Mouse (Mus musculus) kidney, adult 8-10 months (tissue): Measurements from ENCODE around the gene Prkcsh.

Experiments
- DNase-seq, 2 experiments: peaks; one replicate each; pipeline ENCODE4 v3.0.0; 2022

The Prkcsh gene

DNA sequence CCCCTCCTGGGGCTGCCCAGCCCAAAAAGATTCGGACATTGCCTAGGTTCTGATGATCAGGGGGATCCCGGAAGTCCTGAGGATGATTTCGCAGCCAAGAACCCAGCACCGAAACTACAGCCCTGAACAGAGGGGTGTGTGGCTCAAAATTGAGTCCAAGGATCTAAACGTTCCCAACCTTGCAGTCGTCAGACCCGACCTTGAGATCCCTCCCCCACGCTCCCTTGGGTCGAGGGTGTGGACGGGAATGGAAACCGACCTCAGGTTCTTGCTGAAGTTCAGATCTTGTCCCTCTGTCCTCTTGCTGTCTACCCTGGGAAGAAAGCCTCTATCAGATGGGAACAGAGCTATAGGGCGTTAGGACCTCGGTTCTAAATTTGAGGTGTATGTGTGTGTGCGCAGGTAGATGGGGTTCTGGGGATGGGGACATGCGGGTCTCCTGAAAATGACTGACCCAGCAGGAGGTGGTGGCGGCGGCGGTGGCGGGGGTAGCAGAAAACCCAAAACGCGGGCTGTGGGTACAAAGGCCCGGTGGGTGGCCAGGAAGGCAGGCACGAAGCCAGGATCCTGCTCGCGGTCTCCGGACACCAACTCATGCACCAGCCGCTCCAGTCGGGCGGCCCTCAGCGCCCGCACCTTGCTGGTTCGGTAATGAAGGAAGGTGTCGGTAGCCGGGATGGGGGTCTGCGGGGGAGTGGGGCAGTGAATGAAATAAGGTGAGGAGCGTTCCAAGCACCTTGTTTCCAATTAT lies 14.8 kb upstream of the Prkcsh start:
- peak in 1 of 2 experiments; percentile 18 for DNase-seq

DNA sequence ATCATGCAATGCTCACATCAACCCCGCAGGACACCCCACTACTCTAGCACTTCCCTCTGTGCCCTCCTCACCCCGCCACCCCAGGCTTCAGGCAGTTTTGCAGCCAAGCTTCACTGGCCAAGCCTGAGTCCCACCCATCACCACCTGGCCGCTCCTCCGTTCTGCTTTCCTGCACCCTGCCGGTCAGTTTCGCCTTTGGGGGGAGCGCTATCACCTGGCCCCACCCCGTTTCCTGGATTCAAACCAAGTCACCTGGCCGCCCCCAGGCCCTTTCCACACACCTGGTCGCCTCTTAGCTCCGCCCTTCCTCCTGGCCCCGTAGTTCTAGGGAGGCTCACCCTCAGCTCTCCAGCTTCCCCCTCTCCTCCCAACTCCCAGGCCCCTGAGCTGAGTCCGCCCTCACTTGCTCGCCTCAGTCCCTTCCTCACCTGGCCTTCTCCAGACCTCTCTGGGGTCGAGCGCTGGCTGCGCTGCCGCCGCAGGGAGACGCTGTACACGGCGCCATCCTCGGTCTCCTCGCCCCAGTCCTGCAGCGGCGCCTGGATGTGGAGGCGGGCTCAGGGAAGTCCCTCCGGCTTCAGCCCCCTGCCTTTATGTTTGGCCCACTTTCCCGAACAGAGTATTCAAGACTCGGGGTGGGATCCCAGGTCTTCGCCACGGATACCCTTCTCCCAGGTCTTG lies 14.0 kb upstream of the Prkcsh start:
- peak; percentile 77 to 86 for DNase-seq

DNA sequence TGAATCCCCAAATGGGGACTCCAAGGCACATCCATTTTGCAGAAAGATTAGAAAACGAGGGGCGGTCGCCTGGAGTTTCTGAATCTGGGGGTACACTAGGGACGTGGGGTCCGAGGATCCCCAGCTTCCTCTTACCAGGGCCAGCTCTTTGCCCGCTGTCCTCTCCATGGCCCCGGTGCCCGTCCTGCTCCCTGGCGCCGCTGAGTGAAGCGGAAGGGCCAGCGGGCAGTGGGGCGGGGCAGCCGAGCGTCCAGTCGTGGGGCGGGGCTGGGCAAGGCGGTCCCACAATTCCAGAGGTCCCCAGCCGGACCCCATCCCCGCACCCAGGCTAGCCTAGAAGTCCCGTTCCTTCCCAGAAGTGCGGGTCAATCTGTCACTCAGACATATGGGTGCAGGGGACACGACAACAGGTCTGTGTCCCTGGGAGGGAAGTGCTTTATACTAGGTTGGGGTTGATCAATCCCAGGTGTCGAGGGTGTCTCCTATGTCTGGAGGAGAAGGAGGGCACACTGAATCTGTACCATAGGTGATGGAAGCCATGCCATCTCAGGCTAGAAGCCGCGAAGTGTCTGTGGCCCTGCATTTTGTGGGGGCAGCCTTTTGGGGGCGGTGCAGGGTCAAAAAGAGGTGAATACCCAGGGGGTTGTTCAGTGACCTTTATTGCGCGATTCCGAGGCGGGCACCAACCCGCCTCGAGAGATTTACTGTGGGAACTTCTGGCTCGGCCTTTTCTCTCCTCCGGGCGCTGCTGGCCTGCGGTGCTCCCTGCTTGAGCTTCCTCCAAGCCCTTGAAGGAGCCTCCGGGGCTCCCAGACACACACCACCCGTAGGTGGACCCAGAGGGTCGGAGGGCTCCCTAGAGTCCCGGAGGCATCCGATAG lies 13.1 kb upstream of the Prkcsh start, which contains the start of gene Rgl3:
Rgl3 (minus strand) TSS at position 217 of the 881 bp plus-strand sequence.
- DNase-seq: peak; percentile 77 to 83

DNA sequence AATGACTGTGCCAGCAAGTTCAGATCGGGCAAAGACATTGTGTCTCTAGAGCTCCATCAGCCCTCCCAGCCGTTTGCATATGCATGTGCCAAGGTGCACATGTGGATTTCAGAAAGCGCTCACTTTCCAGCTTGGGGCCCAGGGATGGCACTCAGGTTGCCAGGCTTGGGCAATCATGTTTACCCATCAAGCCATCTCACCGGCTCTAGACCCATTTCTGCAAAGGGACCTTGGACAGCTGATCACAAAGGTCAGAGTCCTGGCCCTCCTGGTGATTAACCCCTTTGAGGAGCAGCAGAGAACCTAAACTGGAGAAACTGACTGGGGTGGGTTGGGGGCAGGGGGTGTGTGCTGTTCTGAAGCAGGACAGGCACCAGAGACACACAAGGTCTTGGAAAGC lies 10.4 kb upstream of the Prkcsh start:
- DNase-seq: peak in 1 of 2 experiments; percentile 36

DNA sequence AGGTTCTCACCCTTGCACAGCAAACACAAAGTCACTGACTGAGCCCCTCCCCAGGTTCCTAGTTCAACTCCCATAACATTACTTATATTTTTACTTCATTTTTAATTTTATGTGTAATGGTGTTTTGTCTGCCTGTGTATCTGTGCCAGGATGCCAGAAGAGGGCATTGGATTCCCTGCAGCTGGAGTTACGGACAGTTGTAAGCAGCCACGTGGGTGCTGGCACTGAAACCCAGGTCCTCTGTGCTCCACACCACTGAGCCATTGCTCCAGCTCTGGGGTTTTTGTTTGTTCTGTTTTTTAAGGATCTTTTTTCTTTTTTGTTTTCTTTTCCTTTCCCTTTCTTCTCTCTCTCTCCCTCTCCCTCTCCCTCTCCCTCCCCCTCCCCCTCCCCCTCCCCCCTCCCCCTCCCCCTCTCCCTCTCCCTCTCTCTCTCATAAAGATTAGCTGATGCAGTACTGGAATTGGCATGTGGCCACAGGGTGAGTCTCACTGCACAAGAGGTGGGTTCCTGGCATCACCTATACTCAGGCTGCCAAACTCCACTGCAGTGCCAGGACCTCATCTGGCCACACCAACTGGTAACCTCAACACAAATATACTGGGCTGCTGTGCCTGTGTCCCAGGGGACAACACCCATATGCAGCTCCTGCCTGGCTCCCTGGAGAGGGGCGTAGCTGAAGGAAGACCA lies 6.3 kb upstream of the Prkcsh start:
- DNase-seq: no peak

DNA sequence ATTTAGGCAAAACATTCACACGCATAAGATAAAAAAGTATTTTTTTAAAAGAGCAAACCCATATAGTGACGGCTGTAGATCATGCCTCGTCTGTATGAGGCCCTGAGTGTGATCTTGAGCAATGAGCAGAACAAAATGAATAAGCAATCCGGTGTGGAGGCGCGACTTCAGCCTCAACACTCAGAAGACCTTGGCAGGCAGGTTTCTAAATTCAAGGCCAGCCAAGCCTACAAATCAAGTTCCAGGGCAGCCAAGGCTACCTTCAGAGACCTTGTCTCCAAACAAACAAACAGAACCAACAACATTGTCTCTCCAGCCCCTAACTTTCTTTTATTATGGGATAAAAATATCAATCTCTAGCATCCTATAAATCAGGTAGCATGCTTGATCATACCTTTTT lies 2.3 kb upstream of the Prkcsh start:
- DNase-seq: no peak

DNA sequence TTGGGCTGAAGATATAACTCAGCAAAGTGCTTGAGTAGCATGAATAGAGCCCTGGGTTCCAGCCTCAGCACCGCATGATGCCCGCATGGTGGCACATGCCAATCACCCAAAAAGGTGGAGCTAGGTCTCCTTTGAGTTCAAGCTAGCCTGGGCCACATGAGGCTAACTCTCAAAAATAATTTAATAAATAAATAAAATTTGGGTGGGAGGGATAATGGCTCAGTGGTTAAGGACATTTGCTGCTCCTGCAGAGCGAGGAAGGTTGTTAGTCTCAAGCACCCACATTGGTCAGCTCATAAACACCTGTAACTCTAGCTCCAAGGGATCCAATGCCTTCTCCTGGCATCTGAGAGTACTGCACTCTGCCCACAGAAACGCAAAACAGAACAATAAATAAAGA lies 973 bp upstream of the Prkcsh start:
- DNase-seq: no peak

DNA sequence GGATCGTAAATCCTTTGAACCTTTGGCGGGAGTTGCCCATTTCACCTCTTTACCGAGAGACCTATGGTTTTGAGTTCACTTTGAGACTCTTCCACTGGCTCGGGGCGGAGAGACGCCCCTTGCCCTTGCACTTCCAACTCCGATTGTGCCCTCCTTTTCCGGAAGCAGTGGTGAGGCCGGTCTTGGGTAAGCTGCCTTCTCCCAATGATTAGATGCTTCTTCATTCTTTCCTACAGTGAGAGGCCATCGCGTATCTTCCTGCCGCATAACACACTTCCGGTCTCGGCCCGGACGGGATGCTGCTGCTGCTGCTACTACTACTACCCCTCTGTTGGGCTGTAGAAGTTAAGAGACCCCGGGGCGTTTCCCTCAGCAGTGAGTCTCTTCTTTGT lies 553 bp downstream of the Prkcsh start:
- no peak for DNase-seq

DNA sequence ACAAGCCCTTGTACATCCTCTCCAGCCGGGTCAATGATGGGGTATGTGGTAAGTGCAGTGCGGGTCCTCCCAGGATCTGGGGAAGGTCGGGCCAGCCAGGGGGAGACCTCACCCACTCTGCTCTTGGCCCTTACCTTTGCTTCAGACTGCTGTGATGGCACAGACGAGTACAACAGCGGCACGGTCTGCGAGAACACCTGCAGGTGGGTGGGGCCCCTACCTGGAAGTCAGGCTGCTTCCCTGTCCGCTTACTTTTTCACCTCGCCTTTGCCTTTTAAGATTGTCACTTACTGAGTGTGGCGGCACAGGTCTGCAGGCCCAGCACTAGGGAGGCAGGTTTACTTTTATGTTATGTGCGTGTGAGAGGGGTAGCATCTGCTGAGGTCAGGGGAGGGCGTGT lies 1.9 kb downstream of the Prkcsh start:
- DNase-seq: no peak

DNA sequence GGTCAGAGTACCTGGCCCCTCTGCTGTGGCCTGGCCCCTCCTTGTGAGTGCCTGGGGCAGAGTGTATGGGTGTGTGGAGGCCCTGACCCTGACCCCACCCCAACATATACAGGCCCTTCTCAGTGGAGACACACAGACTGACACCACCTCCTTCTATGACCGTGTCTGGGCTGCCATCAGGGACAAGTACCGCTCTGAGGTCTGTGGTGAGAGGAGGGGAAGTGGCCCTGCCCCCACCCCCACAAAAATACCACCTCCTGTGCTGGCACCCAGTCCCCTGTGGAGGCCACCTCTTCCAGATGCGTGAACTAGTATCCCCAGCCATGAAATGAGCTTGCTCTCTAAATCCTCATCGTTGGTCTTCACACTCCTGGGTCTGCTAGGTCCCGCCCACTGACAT lies 8.4 kb downstream of the Prkcsh start:
- no peak for DNase-seq

DNA sequence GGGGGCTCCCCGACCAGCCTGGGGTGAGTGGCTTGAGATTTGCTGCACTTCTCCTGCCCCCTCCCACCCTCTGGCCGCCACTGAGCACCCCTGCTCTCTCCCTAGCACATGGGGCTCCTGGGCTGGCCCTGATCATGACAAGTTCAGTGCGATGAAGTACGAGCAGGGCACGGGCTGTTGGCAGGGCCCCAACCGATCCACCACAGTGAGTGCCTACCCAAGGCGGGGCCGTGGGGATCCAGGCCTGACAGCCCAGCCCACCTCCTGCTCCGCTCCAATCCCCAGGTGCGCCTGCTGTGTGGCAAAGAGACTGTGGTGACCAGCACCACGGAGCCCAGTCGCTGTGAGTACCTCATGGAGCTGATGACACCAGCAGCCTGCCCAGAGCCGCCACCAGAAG lies 10.1 kb downstream of the Prkcsh start:
- no peak for DNase-seq

DNA sequence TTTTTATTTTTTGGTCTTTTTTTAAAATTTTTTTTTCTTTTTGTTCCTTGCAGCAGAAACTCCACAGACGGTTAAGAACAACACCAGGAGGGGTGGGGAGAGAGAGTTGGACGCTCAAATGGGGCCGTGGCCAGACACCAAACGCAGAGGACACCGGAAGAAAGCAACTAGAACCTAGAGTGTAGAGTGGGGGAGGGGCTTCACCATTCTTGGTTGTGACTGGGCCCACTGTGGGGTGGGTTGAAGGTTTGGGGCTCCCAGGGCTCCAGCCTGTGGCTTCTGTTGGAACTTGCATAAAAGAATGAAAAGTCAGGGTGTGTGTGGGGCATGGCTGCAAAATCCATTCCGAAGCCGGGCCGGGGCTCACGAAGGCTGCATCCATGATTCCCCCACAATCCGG lies 13.6 kb downstream of the Prkcsh start:
- no peak for DNase-seq

DNA sequence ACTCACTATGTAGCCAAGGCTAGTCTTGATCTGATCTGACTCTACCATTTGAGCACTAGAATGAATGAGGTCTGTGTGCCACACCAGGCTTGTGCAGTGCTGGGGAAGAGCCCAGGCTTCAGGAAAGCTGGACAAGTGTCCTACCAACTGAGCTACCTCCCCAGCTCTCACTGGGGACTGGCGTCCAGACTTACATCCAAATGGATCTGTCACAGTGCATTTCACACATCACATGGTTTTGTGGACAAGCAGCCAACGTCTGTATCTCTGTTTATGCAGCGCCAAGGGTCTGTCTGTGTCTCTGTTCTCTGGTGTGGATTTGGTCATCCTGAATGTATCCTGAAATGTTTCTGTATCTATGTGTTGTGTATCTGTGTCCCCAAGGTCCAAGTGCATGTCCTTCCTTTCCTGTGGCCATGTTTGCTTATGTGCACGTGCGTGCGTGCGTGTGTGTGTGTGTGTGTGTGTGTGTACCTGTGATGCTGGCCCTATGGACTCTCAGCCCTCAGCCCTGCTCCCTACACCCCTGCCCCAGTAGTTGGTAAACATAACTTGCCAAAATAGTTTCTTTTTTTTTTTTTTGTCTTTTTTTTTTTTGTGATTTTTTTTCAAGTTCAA lies 14.7 kb downstream of the Prkcsh start:
- no peak for DNase-seq

DNA sequence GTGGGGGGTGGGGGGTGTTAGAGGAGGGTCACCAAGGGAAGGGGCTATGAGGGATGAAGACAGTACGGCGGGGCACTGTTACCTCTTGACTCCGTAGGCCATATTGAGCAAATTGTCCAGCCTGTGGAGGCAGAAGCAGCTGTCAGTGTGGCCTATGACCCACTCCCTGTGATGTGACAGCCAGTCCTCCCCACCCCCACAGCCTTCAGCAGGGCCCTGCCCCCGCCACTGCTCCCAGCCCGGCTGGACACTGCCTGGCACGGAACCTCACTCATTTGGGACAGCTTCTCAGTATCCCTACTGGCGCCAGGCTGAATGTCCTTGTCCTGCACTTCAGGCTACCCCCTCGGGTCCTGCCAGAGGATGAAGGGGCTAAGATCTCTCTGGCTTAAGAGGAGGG lies 22.0 kb downstream of the Prkcsh start:
- no peak for DNase-seq

DNA sequence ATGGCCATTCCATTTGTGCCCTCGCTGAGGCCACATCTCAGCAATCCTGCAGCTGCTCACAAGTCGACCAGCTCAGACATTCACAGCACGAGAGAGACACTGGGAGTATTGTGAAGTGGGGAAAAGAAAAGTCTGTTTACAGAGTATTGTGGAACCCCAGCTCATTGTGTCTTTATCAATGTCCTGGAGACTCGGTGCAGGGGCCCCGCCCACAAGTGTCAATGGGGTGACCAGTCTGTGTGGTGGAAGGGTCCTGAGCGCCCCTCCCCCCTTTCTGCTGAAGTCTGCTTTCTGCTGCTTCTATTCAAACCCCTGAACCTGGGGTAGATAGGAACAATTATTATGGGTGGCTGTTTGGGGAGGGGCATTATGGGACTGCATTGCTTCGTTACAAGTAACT lies 25.9 kb downstream of the Prkcsh start:
- DNase-seq: no peak

DNA sequence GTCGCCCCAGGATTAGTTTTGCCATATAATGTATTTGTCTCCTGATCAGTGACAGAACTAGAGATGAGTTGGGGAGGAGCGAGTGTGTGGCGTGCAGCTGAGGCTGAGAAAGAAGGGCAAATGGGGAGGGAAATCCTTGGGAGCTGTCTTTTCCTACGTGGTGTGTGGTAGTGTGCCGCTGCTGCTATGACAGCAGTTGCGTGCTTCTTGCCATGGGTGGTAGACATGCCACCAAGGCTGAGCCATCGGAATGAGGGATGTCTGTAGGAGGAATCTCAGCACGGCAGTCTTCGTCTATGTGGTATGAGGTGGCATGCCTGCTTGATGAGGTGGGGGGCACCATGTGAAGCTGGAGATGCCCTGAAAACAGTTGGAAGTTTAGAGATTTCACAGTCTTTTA lies 27.8 kb downstream of the Prkcsh start:
- no peak for DNase-seq

DNA sequence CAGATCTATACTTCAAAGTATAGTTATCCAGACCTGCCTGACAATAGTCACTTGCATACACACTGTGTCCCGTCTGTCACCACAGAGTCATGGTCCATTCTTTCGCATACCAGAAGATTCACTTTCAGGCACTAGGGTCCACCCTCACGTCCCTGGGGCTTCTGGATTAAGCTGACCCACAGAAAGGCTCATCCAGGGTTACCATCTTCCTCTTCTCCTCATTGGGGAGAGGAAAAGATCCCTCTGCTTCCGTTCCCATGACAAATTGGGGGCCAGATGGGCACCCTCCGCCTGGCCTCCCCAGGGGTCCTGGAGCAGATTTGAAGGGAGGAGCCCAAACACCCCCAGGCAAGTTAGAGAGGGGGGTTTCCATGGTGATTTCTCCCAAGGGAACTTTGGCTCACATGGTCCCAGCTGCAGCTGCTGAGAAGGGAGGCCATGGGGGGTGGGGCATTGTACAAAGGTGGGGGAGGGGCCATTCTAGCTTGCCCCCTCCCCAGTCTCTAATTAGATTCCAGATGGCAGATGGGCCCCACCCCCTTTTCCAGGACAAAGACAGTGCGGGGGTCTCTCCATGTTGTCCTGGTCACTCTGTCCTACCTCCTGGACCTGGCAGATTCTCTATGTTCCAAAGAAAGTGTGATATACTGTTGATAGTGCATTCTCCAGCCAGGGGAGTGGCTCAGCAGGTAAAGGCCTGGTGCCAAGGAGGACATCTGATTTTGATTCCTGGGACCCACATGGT lies 32.9 kb downstream of the Prkcsh start:
- DNase-seq: no peak

DNA sequence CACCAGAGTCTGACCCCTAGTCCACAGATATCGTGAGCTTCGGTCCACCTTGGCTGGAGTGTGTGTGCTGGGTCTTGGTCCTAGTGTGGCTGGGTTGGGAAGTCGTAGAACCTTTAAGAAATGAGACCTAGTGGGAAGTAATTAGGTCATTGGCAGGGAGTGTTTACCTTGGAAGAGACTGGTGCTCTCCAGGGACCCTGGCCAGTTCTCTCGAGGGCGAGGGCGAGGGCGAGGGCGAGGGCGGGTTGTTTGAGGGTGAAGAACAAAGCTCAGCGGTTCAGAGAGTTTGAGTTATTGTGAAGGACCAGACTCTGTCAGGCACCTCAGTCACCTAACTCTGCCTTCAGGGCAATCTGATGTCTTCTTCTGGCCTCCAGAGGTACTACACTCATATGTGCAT lies 35.2 kb downstream of the Prkcsh start:
- no peak for DNase-seq

DNA sequence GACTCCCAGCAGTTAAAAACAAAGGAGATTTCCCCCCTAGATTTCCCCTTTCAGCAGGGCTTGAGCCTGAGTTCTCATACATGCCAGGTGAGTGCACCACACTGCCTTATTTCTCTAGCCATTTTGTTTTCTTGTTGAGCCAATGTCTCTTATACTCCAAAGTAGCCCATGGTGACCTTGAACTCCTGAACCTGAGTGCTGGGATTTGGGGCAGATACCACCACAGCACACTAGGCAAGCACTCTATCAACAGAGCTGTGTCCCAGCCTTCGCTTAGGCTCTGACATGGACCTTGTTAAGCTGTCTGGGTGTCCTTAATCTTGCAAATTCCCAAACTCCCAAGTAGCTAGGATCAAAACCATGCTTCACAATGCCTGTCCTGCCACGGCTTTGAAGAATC lies 39.2 kb downstream of the Prkcsh start:
- DNase-seq: no peak

DNA sequence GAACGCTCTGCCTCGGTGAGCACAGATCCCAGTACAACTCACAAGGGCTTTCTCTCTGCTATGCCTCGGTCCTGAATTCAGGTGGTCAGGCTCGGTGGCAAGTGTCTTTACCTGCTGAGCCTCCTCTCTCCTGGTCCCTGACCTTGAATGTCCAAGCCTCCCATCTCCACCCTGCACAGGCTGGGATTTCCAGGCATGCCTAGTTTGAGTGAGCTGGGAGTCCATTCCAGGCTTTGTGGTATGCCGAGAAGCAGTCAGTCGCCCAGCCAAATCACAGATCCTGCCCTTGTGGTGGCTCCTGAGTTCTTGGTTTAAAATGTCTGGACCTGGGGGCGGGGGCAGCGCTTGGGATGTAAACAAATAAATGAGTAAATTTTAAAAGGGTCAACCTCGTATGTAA lies 44.7 kb downstream of the Prkcsh start:
- DNase-seq: no peak

DNA sequence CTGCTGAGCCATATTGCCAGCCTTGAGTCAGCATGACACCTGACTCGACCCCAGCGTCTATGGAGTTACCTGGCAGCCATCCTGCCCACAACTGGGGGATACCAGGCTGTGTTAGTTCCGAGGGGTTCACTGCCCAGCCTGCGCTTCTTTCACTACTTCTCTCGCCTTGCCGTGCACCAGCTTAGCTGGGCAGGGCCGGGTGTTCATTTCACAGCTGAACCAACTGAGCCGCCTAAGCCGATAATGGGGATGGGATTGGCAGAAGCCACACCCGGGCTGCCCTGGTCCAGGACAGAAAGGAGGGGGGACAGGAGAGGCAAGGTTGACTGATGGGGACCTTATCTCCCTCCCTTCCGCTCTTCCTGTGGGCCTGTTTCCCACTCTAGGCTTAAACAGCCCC lies 46.7 kb downstream of the Prkcsh start:
- no peak for DNase-seq

DNA sequence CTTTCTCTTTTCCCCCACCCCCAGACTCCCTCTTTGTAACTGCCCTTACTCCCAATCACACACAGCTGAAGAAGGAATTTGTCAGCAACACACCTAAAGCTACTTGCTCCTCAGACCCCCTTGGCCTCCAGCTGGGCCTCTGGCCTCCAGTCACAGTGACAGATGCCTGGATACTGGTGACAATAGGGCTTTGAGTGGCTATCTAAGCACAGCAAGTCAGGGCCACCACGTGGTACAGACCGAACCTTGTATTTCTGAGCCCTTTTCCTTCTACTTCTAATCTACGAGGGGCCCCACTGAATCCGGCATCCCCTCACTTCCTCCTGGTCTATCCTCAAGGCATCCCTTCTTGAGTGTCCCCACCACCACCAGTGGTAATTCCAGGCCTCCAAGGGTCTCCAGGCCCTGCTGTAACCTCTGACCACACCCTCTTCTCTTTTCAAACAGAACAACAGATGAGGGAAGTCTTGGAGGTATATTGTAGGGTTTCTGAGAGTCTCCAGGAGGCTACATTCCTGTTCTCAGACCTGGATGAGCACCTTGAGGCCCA lies 47.2 kb downstream of the Prkcsh start:
- no peak for DNase-seq
